Mouse (Mus musculus) adrenal gland, postnatal 14 days (tissue): ENCODE measurements at regions not wholly inside any gene's neighbourhood (a gene's known extent, or its start where the extent isn't known, plus 50 kb on each side); places are given as distances from the start of the nearest gene placed in this dataset.
"Not testable (repeated sequence)": the region's sequence is repeated elsewhere in the genome, so short reads cannot be mapped to it uniquely, and the experiment has no call there.

Source experiments
- DNase-seq: peaks from one replicate; pipeline ENCODE4 v3.0.0; 2021; ENCODE audit warnings: mixed read lengths

GRCm38 (mm10) chr13:52334962-52335361, 196.1 kb downstream of the Diras2 start:
- DNase-seq: no peak

GRCm38 (mm10) chr13:52337936-52338335, 193.1 kb downstream of the Diras2 start:
- DNase-seq: no peak

- peak; percentile 68 for DNase-seq
These were observed 191.9 kb downstream of the Diras2 start for GRCm38 (mm10) chr13:52339156-52339555.

GRCm38 (mm10) chr13:52341981-52342380, 189.1 kb downstream of the Diras2 start:
- no peak for DNase-seq

GRCm38 (mm10) chr13:52344383-52344782, 186.7 kb downstream of the Diras2 start:
- no peak for DNase-seq

- DNase-seq: no peak
These were observed 186.2 kb downstream of the Diras2 start for GRCm38 (mm10) chr13:52344853-52345252.

- DNase-seq: no peak
These were observed 185.6 kb downstream of the Diras2 start for GRCm38 (mm10) chr13:52345375-52346026.

- no peak for DNase-seq
These were observed 185.1 kb downstream of the Diras2 start for GRCm38 (mm10) chr13:52346027-52346375.

GRCm38 (mm10) chr13:52347631-52348030, 183.4 kb downstream of the Diras2 start:
- DNase-seq: no peak

GRCm38 (mm10) chr13:52349606-52350005, 181.5 kb downstream of the Diras2 start:
- DNase-seq: no peak

- no peak for DNase-seq
These were observed 178.5 kb downstream of the Diras2 start for GRCm38 (mm10) chr13:52352576-52352975.

GRCm38 (mm10) chr13:52353437-52353836, 177.6 kb downstream of the Diras2 start:
- no peak for DNase-seq

- no peak for DNase-seq
These were observed 177.1 kb downstream of the Diras2 start for GRCm38 (mm10) chr13:52353966-52354365.

- not testable (repeated sequence) for DNase-seq
These were observed 175.2 kb downstream of the Diras2 start for GRCm38 (mm10) chr13:52355921-52356320.

GRCm38 (mm10) chr13:52359332-52359731, 171.7 kb downstream of the Diras2 start:
- DNase-seq: not testable (repeated sequence)

GRCm38 (mm10) chr13:52361177-52361846, 169.8 kb downstream of the Diras2 start:
- no peak for DNase-seq

GRCm38 (mm10) chr13:52362266-52362665, 168.8 kb downstream of the Diras2 start:
- DNase-seq: no peak

- DNase-seq: no peak
These were observed 161.2 kb downstream of the Diras2 start for GRCm38 (mm10) chr13:52369851-52370250.

GRCm38 (mm10) chr13:52371986-52372385, 159.1 kb downstream of the Diras2 start:
- DNase-seq: no peak

- DNase-seq: no peak
These were observed 156.3 kb downstream of the Diras2 start for GRCm38 (mm10) chr13:52374781-52375180.

- DNase-seq: no peak
These were observed 152.8 kb downstream of the Diras2 start for GRCm38 (mm10) chr13:52378236-52378635.

- DNase-seq: no peak
These were observed 141.8 kb downstream of the Diras2 start for GRCm38 (mm10) chr13:52389271-52389670.

- DNase-seq: no peak
These were observed 135.3 kb downstream of the Diras2 start for GRCm38 (mm10) chr13:52395786-52396185.

GRCm38 (mm10) chr13:52398344-52398743, 132.7 kb downstream of the Diras2 start:
- no peak for DNase-seq
